Mouse (Mus musculus): ENCODE data around the gene Lamc2.

The Lamc2 gene

GRCm38 (mm10) chr1:153126491-153127381, 59.5 kb downstream of the Lamc2 start:
- DNase-seq = peak; percentile 37 to 56

GRCm38 (mm10) chr1:153125287-153126275, 60.7 kb downstream of the Lamc2 start:
- peak; percentile 29 to 51 for DNase-seq

- no peak for DNase-seq
These were observed 61.7 kb downstream of the Lamc2 start for GRCm38 (mm10) chr1:153124502-153124901.

GRCm38 (mm10) chr1:153122764-153123163, 63.5 kb downstream of the Lamc2 start:
- no peak for DNase-seq

- no peak for DNase-seq
These were observed 64.9 kb downstream of the Lamc2 start for GRCm38 (mm10) chr1:153121320-153121719.

- DNase-seq = no peak
These were observed 65.7 kb downstream of the Lamc2 start for GRCm38 (mm10) chr1:153120544-153120943.

- DNase-seq = no peak
These were observed 70.9 kb downstream of the Lamc2 start for GRCm38 (mm10) chr1:153115315-153115714.

- DNase-seq = no peak
These were observed 74.7 kb downstream of the Lamc2 start for GRCm38 (mm10) chr1:153111596-153111995.

GRCm38 (mm10) chr1:153109836-153110235, 76.4 kb downstream of the Lamc2 start:
- no peak for DNase-seq

- no peak for DNase-seq
These were observed 76.9 kb downstream of the Lamc2 start for GRCm38 (mm10) chr1:153109346-153109745.

GRCm38 (mm10) chr1:153107866-153108265, 78.4 kb downstream of the Lamc2 start:
- DNase-seq = no peak

GRCm38 (mm10) chr1:153104804-153105203, 81.4 kb downstream of the Lamc2 start:
- no peak for DNase-seq

- DNase-seq = no peak
These were observed 83.1 kb downstream of the Lamc2 start for GRCm38 (mm10) chr1:153103186-153103554.

GRCm38 (mm10) chr1:153102296-153103185, 83.7 kb downstream of the Lamc2 start:
- no peak for DNase-seq

- DNase-seq = peak; percentile 64 to 70
These were observed 84.8 kb downstream of the Lamc2 start for GRCm38 (mm10) chr1:153101327-153101880.

- DNase-seq = no peak
These were observed 85.3 kb downstream of the Lamc2 start for GRCm38 (mm10) chr1:153100912-153101311.

GRCm38 (mm10) chr1:153098586-153098985, 87.7 kb downstream of the Lamc2 start:
- DNase-seq = no peak

- no peak for DNase-seq
These were observed 89.1 kb downstream of the Lamc2 start for GRCm38 (mm10) chr1:153097017-153097675.

- DNase-seq = peak; percentile 59 to 70
These were observed 90.2 kb downstream of the Lamc2 start for GRCm38 (mm10) chr1:153095826-153096727.

GRCm38 (mm10) chr1:153095328-153095727, 90.9 kb downstream of the Lamc2 start:
- no peak for DNase-seq

All from kidney, postnatal 4 days (tissue).